Mouse (Mus musculus): ENCODE measurements around the gene Mvp. TPM values are rescaled to one million over a fixed set of nuclear protein-coding genes. Genes with fewer than 3 reads are reported as not detected.

Gene Mvp
- total and polyA plus RNA-seq, 2 experiments from 2014 or later = 3.3 to 6.9 TPM

GRCm38 (mm10) chr7:127026984-127027726, 12.7 kb upstream of the Mvp start, which contains the start of gene Maz:
Gene Maz, minus strand, starts transcription at chr7:127027037.
- Histone ChIP-seq H3K27me3 (ENCODE audit: insufficient read depth, low read length) (no peaks in the 10 kb centered on the region), H3K9me3 (ENCODE audit: low read length) (no peaks in the 10 kb centered on the region), H3K27ac (ENCODE audit: low read depth, low read length) (peak within 1 kb of the TSS; percentile 99), H3K4me2 (ENCODE audit: low read depth) (peak within 1 kb of the TSS; percentile 87), H3K4me1 (ENCODE audit: insufficient read depth) (peaks cover 22% of the 10 kb centered on the region), H3K9ac (peak within 1 kb of the TSS; percentile 98), H3K4me3 (ENCODE audit: low read depth, low read length) (peak within 1 kb of the TSS; percentile 97), H3K36me3 (ENCODE audit: insufficient read depth) (peaks cover 15% of the 10 kb centered on the region)
- peak; percentile 94 for ATAC-seq
- peak; percentile 100 for DNase-seq
- TF ChIP-seq CTCF (IDR thresholded peaks at IDR 0.05; ENCODE audit: low read depth) = no peak
- under 1% methylated on average over 36 of the region's 63 CpGs for WGBS

GRCm38 (mm10) chr7:127026616-127026983, 12.2 kb upstream of the Mvp start:
- no peak for TF ChIP-seq CTCF (IDR thresholded peaks at IDR 0.05; ENCODE audit: low read depth)
- DNase-seq (peak; percentile 92), ATAC-seq (peak; percentile 1; the same call in 1 of the 2 replicates)
- Histone ChIP-seq H3K27ac (ENCODE audit: low read depth, low read length) (peak overlapping the region; percentile 99), H3K4me3 (ENCODE audit: low read depth, low read length) (peak overlapping the region; percentile 97), H3K4me2 (ENCODE audit: low read depth) (peak overlapping the region; percentile 87), H3K9me3 (ENCODE audit: low read length) (no peaks in the 10 kb centered on the region), H3K9ac (peak overlapping the region; percentile 98), H3K27me3 (ENCODE audit: insufficient read depth, low read length) (no peaks in the 10 kb centered on the region), H3K4me1 (ENCODE audit: insufficient read depth) (peaks cover 24% of the 10 kb centered on the region), H3K36me3 (ENCODE audit: insufficient read depth) (peaks cover 17% of the 10 kb centered on the region)
- WGBS = 20% methylated on average over 1 of the region's 48 CpGs

- DNase-seq (peak; percentile 58), ATAC-seq (peak; percentile 1; the same call in 1 of the 2 replicates)
- peaks cover 28% of the 10 kb centered on the region for H3K4me1 ChIP-seq (ENCODE audit: insufficient read depth)
- 9% methylated on average over 9 of the region's 48 CpGs for WGBS
- H3K9ac ChIP-seq = peak overlapping the region; percentile 98
- H3K27ac ChIP-seq (ENCODE audit: low read depth, low read length) = peak overlapping the region; percentile 99
- no peak for TF ChIP-seq CTCF (IDR thresholded peaks at IDR 0.05; ENCODE audit: low read depth)
- peak overlapping the region; percentile 97 for H3K4me3 ChIP-seq (ENCODE audit: low read depth, low read length)
- H3K9me3 ChIP-seq (ENCODE audit: low read length) = no peaks in the 10 kb centered on the region
- peaks cover 17% of the 10 kb centered on the region for H3K36me3 ChIP-seq (ENCODE audit: insufficient read depth)
- H3K27me3 ChIP-seq (ENCODE audit: insufficient read depth, low read length) = no peaks in the 10 kb centered on the region
- peak overlapping the region; percentile 87 for H3K4me2 ChIP-seq (ENCODE audit: low read depth)
Observed at GRCm38 (mm10) chr7:127026161-127026600, 11.8 kb upstream of the Mvp start.

DNA sequence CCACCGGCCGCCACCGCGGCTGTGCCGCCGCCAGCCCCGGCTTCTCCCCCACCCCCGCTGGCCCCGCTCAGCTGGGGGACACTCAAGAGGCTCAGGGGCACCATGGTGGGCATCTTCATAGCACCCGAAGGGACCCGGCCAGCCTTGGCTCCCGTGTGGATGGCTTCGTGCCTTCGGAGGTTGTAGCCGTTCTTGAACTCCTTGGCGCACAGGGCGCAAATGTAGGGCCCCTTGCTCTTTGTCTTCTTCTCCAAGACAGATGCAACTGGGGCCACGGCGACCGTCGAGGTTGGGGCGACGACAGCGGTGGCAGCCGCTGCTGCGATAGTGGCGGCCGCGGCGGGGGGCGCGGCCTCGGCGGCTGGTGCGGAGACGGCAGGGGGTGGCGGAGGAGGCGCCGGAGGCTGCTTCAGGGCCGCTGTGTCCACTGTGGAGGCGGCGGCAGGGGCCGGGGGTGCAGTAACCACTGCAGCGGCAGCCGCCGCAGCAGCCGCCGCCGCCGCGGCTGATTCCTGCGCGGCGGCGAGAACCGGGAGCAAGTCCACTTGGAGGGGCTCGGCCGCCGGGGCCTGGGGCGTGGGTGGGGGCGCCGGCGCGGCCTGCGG, 11.2 kb upstream of the Mvp start:
- Histone ChIP-seq H3K27ac (ENCODE audit: low read depth, low read length) (peak overlapping the region; percentile 99), H3K4me2 (ENCODE audit: low read depth) (peak overlapping the region; percentile 87), H3K36me3 (ENCODE audit: insufficient read depth) (peaks cover 17% of the 10 kb centered on the region), H3K4me3 (ENCODE audit: low read depth, low read length) (peak overlapping the region; percentile 97), H3K9me3 (ENCODE audit: low read length) (no peaks in the 10 kb centered on the region), H3K27me3 (ENCODE audit: insufficient read depth, low read length) (no peaks in the 10 kb centered on the region), H3K4me1 (ENCODE audit: insufficient read depth) (peaks cover 28% of the 10 kb centered on the region), H3K9ac (peak overlapping the region; percentile 98)
- ATAC-seq (no peak), DNase-seq (no peak)
- TF ChIP-seq CTCF (IDR thresholded peaks at IDR 0.05; ENCODE audit: low read depth) = no peak
- 2% methylated on average over 56 of the region's 65 CpGs for WGBS

- H3K27me3 ChIP-seq (ENCODE audit: insufficient read depth, low read length) = no peaks in the 10 kb centered on the region
- peak overlapping the region; percentile 87 for H3K4me2 ChIP-seq (ENCODE audit: low read depth)
- peak overlapping the region; percentile 97 for H3K4me3 ChIP-seq (ENCODE audit: low read depth, low read length)
- peaks cover 17% of the 10 kb centered on the region for H3K36me3 ChIP-seq (ENCODE audit: insufficient read depth)
- H3K27ac ChIP-seq (ENCODE audit: low read depth, low read length) = peak overlapping the region; percentile 99
- peak overlapping the region; percentile 98 for H3K9ac ChIP-seq
- ATAC-seq = peak; percentile 50
- H3K4me1 ChIP-seq (ENCODE audit: insufficient read depth) = peaks cover 35% of the 10 kb centered on the region
- no peaks in the 10 kb centered on the region for H3K9me3 ChIP-seq (ENCODE audit: low read length)
- peak; percentile 88 for DNase-seq
- peak; percentile 86 for TF ChIP-seq CTCF (IDR thresholded peaks at IDR 0.05; ENCODE audit: low read depth)
- under 1% methylated on average over 30 of the region's 30 CpGs for WGBS
Observed at GRCm38 (mm10) chr7:127024755-127025555, 10.5 kb upstream of the Mvp start.

DNA sequence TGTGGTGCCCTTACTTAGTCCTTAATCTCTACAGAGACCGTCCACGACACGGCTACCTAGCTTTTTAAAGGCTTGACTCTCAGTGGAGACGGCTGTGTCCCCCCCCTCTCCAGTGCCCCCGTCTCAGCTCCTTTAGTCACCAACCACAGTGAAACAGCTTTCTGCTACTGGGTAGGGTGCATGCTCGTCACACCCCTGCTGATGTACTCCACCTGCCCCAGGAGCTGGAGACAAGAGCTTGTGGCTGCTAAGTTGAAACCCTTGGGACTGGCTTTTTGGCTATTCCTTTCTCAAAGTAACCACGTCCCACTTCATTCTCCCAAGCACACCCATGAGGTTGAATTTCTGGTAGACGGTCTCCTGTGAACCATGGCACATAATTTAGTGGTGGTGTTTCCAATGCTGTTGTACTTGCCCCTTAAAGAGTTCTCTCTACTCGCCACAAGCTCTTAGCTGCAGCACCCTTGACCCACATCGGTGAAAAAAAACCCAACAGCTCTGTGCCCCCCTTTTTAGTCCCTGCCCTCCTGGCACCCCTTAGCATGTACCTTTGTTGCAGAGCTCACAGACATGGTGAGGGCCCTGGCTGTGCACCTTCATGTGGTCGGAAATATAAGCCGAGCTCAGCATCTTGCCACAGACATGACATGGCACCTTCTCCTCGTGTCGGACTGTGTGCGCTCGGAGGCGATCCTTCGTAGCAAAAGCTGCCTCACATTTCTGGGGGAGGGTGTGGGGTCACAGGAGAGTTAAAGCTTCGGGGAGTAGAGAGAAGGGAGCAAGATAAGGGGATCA, 9.7 kb upstream of the Mvp start:
- Histone ChIP-seq H3K9me3 (ENCODE audit: low read length) (no peaks in the 10 kb centered on the region), H3K4me1 (ENCODE audit: insufficient read depth) (peaks cover 44% of the 10 kb centered on the region), H3K27ac (ENCODE audit: low read depth, low read length) (peak overlapping the region; percentile 99; the same call in 1 of the 2 replicates), H3K36me3 (ENCODE audit: insufficient read depth) (peaks cover 17% of the 10 kb centered on the region), H3K27me3 (ENCODE audit: insufficient read depth, low read length) (no peaks in the 10 kb centered on the region), H3K4me3 (ENCODE audit: low read depth, low read length) (peak overlapping the region; percentile 97), H3K9ac (peak overlapping the region; percentile 98), H3K4me2 (ENCODE audit: low read depth) (peak overlapping the region; percentile 87)
- ATAC-seq (no peak), DNase-seq (no peak)
- no peak for TF ChIP-seq CTCF (IDR thresholded peaks at IDR 0.05; ENCODE audit: low read depth)
- WGBS = 11% methylated on average over 19 of the region's 19 CpGs

Data from forebrain, postnatal 0 days (tissue).